Mouse (Mus musculus) monocyte, adult 2 months (primary cell): Measurements from ENCODE around the gene Rybp.

Experiments
- DNase-seq, 2 experiments: peaks; one replicate each; pipeline ENCODE4 v3.0.0; 2022; ENCODE audit warnings: low spot score in 2 of 2, low read depth in 1 of 2

Gene Rybp

GRCm38 (mm10) chr6:100288016-100288729, 888 bp upstream of the Rybp start:
- no peak for DNase-seq

GRCm38 (mm10) chr6:100286573-100287333, 532 bp downstream of the Rybp start:
- DNase-seq: peak in 1 of 2 experiments; percentile 22

DNA sequence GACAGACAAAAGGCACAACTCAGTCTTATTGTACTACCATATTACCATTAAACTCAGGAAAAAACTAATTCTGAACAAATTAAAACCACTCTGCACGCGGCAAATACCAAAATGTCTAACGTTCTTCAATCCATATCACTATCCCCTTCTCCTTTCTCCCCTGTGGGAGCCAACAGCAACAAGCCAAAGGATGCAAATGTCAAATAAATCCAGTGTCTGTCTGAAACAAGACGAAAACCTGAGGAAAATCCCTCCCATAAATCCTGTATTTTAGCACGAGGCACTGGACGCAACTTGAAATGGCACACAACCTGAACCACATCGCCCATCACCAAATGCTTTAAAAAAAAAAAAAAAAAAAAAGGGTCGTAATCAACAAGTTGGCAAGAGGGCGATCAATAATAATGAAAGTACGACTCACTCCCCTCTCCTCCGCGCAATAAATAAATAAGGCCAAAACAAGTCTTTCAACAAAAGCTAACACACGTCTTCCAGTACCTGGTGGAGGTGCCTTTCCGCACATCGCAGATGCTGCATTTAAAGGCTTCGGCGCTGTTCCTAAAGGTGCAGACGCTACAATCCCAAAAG, 1.2 kb downstream of the Rybp start:
- DNase-seq: no peak

DNA sequence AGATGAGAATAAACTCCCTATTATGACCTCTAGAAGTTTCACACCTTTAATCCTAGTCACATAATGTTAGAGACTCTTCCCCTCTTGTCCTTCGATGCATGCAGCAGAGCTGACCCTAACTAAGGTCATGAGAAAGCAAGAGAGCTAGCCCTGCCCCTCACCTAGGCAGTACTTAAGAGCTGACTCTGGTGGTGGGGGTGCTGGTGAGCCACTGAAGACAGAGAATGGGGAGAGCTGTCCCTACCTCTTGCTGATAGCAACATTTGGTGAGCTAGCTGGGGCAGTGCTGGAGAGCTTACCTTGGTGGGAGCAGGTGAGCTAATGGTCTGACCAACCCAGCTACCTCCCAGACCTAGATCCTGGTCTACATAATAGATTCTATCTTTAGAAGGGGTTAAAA, 8.4 kb downstream of the Rybp start:
- DNase-seq: no peak

DNA sequence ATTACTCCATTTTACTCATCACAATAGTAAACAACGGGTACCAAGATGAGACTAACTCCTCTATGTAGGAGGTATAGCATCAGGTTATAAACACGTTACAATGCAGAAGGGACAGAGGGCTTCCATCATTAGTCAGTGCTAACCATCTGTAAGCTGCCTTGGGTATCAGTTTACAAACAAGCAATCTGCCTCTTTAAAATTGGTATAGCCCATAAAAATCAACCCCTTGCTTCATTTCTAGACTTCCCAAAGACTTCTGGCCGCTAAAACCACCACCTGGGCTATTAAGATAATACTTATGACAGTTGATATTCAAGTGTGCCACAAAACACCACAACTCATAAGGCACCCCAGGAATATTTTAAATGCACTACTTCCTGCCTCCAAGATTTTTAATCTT, 10.9 kb downstream of the Rybp start:
- no peak for DNase-seq

DNA sequence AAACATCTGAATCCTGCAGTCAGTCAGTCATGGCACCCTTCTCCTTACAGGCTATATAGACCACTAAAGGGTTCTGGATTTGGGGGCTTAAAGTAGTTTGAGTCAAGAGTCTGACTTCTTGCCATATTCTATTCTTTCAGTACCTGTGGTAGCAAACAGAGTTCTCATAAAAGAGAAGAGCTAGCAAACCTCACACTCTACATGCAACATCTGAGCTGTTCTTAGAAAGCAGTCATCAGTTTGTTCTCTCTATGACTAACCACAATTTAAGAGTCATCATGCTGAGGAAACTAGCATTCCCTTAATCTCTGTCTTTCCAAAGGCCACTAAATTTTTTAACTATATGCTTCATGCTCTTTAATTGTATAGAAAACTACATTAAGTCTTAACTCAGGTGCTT, 11.6 kb downstream of the Rybp start:
- DNase-seq: no peak

- no peak for DNase-seq
Measured at GRCm38 (mm10) chr6:100273556-100273955, 13.7 kb downstream of the Rybp start.

DNA sequence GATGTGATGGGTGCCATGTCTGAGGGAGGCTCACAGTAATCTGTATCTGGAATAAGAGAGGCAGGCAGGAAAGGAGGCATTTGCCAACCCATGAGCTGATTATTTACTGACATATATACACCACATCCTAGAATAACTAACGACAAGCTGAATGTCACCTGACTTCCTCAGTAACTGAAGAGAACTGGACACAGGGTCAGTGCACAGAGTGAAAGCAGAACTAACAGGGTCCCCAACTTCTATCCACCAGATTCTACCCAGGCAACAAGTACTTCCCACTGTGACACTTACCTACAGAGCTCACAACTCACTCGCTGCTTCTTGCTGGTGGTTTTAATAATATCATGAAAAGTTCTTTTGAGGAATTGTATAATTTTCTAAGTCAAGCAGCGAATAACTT, 15.3 kb downstream of the Rybp start:
- DNase-seq: no peak

GRCm38 (mm10) chr6:100270765-100271164, 16.5 kb downstream of the Rybp start:
- no peak for DNase-seq

DNA sequence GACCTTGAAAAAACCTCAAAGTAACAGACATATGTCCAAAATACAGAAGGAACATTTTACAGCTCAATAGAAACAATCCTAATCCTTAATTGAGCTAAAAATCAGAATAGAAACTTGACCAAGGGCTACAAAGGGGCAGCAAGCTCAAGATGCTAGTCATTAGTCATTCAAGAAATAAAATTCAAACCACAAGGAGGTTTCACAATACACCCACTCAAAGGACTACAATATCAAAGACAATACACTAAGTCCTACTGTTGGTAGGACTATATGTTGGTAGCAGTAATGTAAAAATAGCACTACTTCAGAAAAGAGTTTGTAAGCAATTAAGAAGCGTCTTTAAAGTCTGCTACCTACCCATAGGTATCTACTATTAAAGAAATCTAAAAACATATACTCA, 27.7 kb downstream of the Rybp start:
- no peak for DNase-seq

DNA sequence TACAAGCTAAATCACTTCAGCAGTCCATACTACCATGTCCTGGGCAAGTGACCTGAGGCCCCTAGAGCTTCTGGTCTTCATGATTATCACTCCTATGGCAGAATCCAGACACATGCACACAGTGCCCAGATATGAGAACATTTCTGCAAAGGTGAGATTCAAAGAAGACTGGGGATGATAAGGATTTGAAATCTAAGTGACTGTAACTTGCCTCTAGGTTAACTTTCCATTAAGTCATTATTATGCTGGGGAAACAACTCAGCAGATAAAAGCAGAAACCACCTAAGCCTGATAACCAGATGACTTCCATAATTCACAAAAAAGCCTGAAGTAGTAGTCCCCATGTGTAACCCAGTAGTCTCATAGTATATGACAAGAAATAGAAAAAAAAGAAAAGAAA, 29.0 kb downstream of the Rybp start:
- no peak for DNase-seq

- DNase-seq: no peak
Measured at GRCm38 (mm10) chr6:100255411-100255810, 31.9 kb downstream of the Rybp start.

GRCm38 (mm10) chr6:100254671-100255070, 32.6 kb downstream of the Rybp start:
- DNase-seq: no peak

DNA sequence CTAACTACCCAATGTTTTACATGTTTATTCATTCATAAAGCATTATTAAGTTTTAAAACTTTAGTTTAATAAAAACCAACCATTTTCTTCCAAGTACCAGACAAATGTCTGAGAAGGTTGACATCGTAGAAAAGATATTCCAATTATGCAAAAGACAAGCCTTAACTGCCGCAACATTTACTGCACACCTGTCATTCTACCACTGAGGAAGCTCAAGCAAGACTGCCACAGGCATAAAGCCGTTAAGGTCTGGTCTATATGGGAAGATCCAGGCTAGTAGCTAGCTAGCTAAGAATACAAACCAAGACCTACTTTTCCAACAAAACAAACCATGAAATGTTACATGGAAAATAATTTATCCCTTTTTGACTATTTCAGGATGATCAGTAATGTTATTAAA, 42.8 kb downstream of the Rybp start:
- DNase-seq: no peak

- no peak for DNase-seq
Measured at GRCm38 (mm10) chr6:100235036-100235435, 52.2 kb downstream of the Rybp start.

DNA sequence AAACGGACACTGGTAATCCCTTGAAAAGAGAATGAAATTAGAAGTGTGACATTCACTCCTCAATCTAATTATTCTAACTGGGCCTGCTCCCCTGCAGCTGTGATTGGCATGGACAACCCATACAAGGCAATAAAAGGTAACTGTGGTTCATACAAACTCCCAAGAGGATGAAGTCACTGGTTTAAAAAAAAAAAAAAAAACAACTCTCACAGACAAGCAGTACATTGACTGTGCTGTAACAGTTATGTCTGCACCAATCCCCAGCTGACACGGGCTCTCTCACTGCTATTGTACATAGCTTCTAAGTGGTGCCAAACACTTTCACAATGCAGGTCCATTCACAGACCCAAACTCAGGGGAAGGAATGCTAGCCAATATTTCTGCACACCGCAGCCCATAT, 53.8 kb downstream of the Rybp start:
- DNase-seq: no peak

DNA sequence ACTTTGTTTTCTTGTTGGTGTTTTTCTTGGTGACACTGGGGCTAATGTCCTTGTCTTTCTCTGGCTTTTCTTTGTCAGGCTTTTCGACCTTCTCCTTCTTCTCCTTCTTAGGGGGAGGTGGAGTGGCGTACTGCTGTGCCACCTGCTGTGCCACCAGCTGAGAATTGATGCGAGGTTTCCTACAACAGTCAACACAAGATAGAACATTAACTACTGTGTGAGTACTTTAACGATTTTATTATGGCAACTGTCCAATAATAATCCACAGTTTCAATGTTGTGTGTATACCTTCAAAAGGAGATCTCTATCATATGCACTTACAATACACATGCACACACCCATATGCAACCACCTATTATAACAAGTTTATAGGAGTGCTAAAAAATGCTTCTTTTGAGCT, 54.2 kb downstream of the Rybp start:
- DNase-seq: no peak

DNA sequence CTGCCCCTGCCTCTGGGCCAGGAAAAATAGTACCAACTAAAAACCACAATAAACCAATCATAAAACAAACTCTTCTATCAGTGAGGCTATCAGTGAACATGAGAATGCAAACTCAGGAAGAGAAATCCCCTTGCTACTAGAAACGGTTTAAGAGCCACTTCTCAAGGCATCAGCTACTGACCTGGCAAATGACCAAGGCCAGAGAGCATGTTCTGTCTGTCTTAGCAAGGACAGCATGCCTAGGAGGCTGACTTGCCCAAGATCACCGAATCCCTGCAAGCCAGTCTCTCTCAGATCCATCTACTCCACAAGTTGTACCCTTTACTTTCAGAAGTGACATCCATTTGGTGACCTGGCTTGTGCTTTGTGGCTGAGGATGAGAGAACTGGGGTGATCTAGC, 61.1 kb downstream of the Rybp start:
- DNase-seq: no peak

GRCm38 (mm10) chr6:100223932-100224331, 63.4 kb downstream of the Rybp start:
- DNase-seq: no peak

- no peak for DNase-seq
Measured at GRCm38 (mm10) chr6:100223435-100223834, 63.9 kb downstream of the Rybp start.

GRCm38 (mm10) chr6:100222927-100223326, 64.4 kb downstream of the Rybp start:
- no peak for DNase-seq

DNA sequence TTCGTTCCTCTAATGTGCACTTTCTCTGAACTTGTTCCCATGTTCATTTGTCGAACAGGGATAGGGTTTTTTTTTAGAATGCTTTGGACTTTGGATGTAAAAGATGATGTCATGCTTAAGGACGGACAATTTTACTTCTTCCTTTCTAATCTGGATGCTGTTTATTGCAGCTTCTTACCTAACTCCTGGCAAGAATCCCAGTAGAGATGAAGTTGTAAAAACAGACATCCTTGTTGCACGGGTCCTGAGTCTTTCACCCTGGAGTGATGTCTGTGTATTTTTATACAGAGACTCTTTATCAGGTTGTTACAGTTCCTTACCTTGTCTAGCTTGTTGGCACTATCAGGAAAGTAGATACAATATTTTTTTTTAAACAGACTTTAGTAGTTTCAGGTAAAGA, 65.5 kb downstream of the Rybp start:
- DNase-seq: no peak
